Mouse (Mus musculus): ENCODE measurements around the gene Slc18a2.

Gene Slc18a2

DNA sequence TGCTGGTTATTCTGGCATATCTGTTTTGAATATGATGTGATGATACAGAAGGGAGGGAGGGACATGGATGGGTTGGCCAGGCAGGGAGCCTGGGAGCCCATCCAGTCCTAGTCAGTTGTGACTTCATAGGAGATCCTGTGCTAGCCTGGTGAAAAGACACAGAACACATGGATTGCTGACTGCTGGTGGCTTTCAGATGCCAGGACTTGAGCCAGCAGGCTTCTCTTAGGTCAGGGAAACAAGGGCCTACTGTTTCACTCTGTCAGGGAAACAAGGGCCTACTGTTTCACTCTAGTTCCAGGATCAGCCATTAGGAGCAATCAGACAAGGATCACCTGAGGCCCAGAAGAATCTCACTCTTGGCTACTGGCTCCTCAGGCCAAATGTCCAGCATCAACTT, 20.1 kb downstream of the Slc18a2 start:
- no peak for DNase-seq

- DNase-seq: no peak
Measured at GRCm38 (mm10) chr19:59282001-59282400, 21.3 kb downstream of the Slc18a2 start.

DNA sequence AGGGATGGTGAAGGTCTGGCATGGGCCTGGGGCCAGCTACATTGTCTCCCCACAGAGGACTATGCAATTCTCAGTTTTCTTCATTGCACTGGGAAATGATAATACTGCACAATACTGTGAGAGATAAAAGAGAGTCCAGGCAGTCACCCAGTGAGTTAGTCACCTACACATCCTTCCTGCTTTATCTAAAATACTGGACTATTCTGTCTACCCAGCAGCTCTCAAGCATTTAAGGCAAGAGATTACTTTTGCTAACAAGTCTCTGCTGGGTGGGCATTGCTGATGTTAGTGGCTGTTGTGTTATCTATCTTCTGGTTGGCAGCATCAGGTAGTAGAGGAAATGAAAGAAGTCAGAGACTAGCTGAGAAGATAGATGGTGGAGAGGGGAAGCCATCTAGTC, 28.3 kb downstream of the Slc18a2 start:
- no peak for DNase-seq

GRCm38 (mm10) chr19:59289811-59290210, 29.1 kb downstream of the Slc18a2 start:
- no peak for DNase-seq

- no peak for DNase-seq
Measured at GRCm38 (mm10) chr19:59292183-59292839, 31.6 kb downstream of the Slc18a2 start.

GRCm38 (mm10) chr19:59315308-59315707, 54.6 kb downstream of the Slc18a2 start:
- no peak for DNase-seq

GRCm38 (mm10) chr19:59316571-59316970, 55.9 kb downstream of the Slc18a2 start:
- peak; percentile 42 for DNase-seq

DNA sequence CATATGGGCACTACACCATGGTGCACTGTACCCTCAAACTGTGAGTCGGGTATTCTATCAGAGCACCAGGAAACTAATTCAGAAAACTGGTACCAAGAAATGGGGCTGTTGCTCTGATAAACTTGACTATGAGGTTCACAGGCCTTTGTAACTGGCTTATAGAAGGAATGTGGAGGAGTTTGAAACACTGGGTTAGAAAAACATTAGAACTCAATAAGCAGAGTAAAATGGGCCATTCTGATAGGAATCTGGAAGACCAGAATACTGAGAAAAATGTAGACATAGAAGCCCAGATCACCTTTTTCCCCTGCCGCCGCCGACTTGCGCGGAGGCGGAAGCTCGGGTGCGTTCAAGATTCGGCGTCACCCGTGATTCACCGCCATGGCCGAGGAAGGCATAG, 61.3 kb downstream of the Slc18a2 start, which contains the start of gene Rps12-ps3:
TSS of gene Rps12-ps3 (plus strand) at position 301 of the 400 bp plus-strand sequence.
- DNase-seq: no peak

- DNase-seq: no peak
Measured at GRCm38 (mm10) chr19:59330816-59331225, 70.1 kb downstream of the Slc18a2 start.

GRCm38 (mm10) chr19:59336655-59337054, 76.0 kb downstream of the Slc18a2 start:
- no peak for DNase-seq

DNA sequence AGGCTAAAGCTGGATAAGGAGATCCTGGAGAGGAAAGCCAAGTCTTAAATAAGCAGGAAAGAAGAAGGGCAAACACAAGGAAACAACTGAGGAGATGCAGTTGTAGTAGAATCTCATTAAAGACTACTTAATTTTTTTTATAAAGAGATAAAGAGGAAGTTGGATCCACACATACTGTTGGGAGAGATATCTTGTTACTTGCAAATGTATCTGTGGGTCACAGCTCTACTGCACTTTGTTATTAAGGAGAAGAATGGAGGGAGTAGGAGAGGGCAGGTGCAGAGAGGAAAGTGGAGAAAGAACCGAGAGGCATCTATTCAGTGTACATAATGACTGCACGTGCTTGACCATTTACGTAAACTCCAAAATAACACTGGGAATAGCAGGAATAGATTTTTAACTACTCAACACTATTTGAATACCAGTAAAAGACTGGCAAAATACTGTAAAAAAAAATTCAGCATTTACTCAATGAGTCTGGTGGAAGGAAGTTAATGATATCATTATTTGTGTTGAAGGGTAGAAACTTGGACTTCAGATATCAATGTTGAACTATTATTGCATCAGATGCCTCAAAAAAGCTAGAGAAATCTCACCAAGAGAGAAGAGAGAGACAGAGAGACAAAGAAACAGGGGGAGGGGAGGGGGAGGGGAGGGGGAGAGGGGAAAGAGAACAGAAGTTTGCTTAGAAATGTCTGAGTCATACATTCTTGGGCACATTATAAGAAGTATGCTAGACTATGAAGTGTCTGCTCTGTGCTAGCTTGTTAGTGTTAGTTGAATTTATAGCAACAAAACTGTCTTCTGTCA, 77.4 kb downstream of the Slc18a2 start:
- DNase-seq: no peak

GRCm38 (mm10) chr19:59339908-59340307, 79.2 kb downstream of the Slc18a2 start:
- DNase-seq: no peak

- no peak for DNase-seq
Measured at GRCm38 (mm10) chr19:59342964-59343363, 82.3 kb downstream of the Slc18a2 start.

- DNase-seq: peak; percentile 18
Measured at GRCm38 (mm10) chr19:59344304-59344711, 83.6 kb downstream of the Slc18a2 start.

DNA sequence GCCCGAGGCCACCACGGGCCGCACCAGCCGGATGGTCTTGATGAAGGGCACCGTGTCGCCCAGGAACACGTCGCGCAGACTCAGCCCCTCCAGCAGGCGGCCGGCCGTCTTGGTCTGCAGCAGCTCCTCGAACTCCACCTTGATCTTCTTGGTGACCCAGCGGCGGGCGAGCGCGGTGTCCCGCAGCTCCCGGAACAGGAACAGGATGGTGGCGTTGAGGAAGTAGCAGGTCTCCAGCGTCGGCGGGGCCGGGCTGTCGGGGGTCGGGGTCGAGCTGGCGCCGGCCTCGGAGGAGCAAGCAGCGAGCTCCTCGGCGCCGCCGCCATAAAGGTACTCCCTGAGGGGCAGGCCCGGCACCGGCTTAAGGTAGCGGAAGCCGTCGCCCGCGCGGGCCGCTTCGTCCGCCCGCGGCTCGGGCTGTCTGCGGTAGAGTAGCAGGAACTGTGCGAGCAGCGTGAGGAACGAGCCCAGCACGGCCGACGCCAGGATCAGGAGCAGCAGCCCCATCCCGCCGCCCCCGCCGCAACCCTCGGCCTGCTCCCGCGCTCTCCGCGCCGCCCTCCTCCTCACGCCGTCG, 84.5 kb downstream of the Slc18a2 start:
- DNase-seq: no peak

All from right cerebral cortex, postnatal 4 days (tissue).